In genomic region chr9:61697959-61698358, GRCm38 (mm10) we compare ENCODE assay signal across 9 mouse cellular contexts.
A peak's percentile ranks its signal among the peaks of the same experiment; 100 is the strongest.
DNase-seq lines count a peak whose midpoint lies in the region; ATAC-seq and TF ChIP-seq lines count a peak whose summit lies in the region.
"Had no signal": no experiment of that assay in that cellular context is flagged by ENCODE, and none has a peak within 500 bp of the region (broad histone marks: within the 10 kb centered on the region; RNA-seq: fewer than 3 reads in every experiment).

No protein-coding gene starts in this region.

- DNase-seq in forebrain, embryonic 10.5 days (ENCODE audit: extremely low spot score, low spot score), result peak; percentile 80
- DNase-seq in NIH3T3 (ENCODE audit: low read depth), result peak; percentile 78
- DNase-seq in cerebellum, postnatal 25 days, result peak; percentile 70 to 82
- peak; percentile 35 to 51 for DNase-seq in gastrocnemius, adult 8-10 months (ENCODE audit: low spot score in 2 of 2)
- DNase-seq in layer of hippocampus, adult 2 months (ENCODE audit: low spot score in 2 of 2), result peak; percentile 29 to 79
- DNase-seq in lung, postnatal 25 days (ENCODE audit: low spot score), result peak; percentile 63
- peak; percentile 86 for DNase-seq in splenic B cell, adult 2 months (ENCODE audit: low read depth, low spot score)

- H3K4me2 ChIP-seq in forebrain, embryonic 12.5 days, result no peak overlapping the region

- TF ChIP-seq CTCF in layer of hippocampus, adult 2 months (conservative IDR thresholded peaks at IDR 0.05), result peak; percentile 98

- WGBS in forebrain, embryonic 10.5 days, result 11% methylated on average over 11 of the region's 11 CpGs
- 14% methylated on average over 11 of the region's 11 CpGs for WGBS in forebrain, embryonic 12.5 days

- no peaks in the 10 kb centered on the region for H3K36me3 ChIP-seq in forebrain, embryonic 10.5 days (replicated peaks)
- H3K36me3 ChIP-seq in forebrain, embryonic 12.5 days (replicated peaks), result no peaks in the 10 kb centered on the region
- H3K36me3 ChIP-seq in splenic B cell, adult 2 months (ENCODE audit: control insufficient read depth, insufficient read depth, low read length, poor library complexity, severe bottlenecking), result no peaks in the 10 kb centered on the region

- peaks cover 82% of the 10 kb centered on the region for H3K27me3 ChIP-seq in forebrain, embryonic 10.5 days (ENCODE audit: poor library complexity, severe bottlenecking)
- H3K27me3 ChIP-seq in forebrain, embryonic 12.5 days, result peaks cover 57% of the 10 kb centered on the region
- H3K27me3 ChIP-seq in splenic B cell, adult 2 months (ENCODE audit: control insufficient read depth, insufficient read depth, low read length, poor library complexity, severe bottlenecking), result no peaks in the 10 kb centered on the region

- peaks cover 42% of the 10 kb centered on the region for H3K4me1 ChIP-seq in forebrain, embryonic 10.5 days
- peaks cover 23% of the 10 kb centered on the region for H3K4me1 ChIP-seq in forebrain, embryonic 12.5 days

- no peak overlapping the region for H3K4me3 ChIP-seq in forebrain, embryonic 10.5 days
- H3K4me3 ChIP-seq in forebrain, embryonic 12.5 days (replicated peaks), result no peak overlapping the region
- no peak overlapping the region for H3K4me3 ChIP-seq in layer of hippocampus, adult 2 months
- H3K4me3 ChIP-seq: megakaryocyte, embryonic 14.5 days had no signal

- no peaks in the 10 kb centered on the region for H3K9me3 ChIP-seq in forebrain, embryonic 10.5 days
- no peaks in the 10 kb centered on the region for H3K9me3 ChIP-seq in forebrain, embryonic 12.5 days

- H3K9ac ChIP-seq in forebrain, embryonic 12.5 days, result no peak overlapping the region

- ATAC-seq in forebrain, embryonic 12.5 days (ENCODE audit: low FRiP score), result no peak

- peak overlapping the region; percentile 33; the same call in 1 of the 2 replicates for H3K27ac ChIP-seq in forebrain, embryonic 10.5 days
- no peak overlapping the region for H3K27ac ChIP-seq in forebrain, embryonic 12.5 days
- no peak overlapping the region for H3K27ac ChIP-seq in layer of hippocampus, adult 2 months
